Mouse (Mus musculus): Measurements from ENCODE around the gene Epb41l1. TPM values are rescaled to one million over a fixed set of nuclear protein-coding genes. Genes with fewer than 3 reads are reported as not detected.

Gene Epb41l1
- polyA plus RNA-seq, 1 experiment = 4.0 TPM

DNA sequence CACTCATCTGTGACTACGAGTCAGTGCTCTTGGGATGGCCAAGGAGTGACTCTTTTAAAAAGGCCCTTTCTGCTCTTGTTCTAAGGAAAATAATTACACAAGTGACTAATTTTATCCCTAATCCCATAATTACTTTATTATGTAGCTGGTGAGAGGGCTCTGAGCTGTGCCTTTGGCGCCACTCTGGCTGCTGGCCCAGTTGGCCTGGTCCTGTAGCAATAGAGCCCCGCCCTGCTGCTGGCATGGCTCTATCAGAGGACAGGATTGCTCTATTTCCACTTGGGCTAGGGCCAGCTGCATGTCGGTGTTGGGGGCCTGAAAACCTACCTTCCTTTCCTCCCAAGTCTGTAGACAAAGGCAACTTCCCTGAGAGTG lies 36.6 kb downstream of the Epb41l1 start:
- Histone ChIP-seq H3K27me3 (ENCODE audit: control insufficient read depth, insufficient read depth, low read length) (no peaks in the 10 kb centered on the region), H3K4me3 (ENCODE audit: control insufficient read depth, low read depth, low read length) (no peak overlapping the region), H3K4me1 (ENCODE audit: control insufficient read depth, insufficient read depth, low read length) (no peaks in the 10 kb centered on the region), H3K36me3 (ENCODE audit: control insufficient read depth, insufficient read depth, low read length) (no peaks in the 10 kb centered on the region), H3K27ac (ENCODE audit: control insufficient read depth, insufficient read depth, low read depth, low read length) (no peak overlapping the region)
- TF ChIP-seq CTCF (IDR thresholded peaks at IDR 0.05; ENCODE audit: control insufficient read depth, insufficient read depth, insufficient replicate concordance, low read depth, low read length) (no peak), POLR2A (IDR thresholded peaks at IDR 0.05; ENCODE audit: control insufficient read depth, low read depth, low read length) (no peak)

DNA sequence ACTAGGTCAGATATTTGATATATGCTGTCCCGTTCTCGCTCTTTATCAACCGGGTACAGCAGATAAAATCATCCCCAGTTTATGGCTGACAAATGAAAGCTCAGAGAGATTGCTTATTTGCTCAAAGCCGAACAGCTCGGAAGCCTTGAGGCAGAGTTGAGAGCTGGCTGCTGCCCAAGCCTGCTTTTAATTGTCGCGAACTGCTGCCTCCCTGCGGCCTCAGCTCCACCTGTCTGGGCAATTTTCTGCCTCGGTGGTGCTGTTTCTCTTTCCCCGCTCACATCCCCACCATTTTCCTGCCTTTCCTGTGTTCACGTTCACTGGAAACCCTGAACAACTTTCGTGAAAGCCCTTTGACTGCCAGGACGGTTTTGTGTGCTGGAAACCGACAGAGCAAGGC lies 39.8 kb downstream of the Epb41l1 start:
- H3K36me3 ChIP-seq (ENCODE audit: control insufficient read depth, insufficient read depth, low read length) = no peaks in the 10 kb centered on the region
- H3K27me3 ChIP-seq (ENCODE audit: control insufficient read depth, insufficient read depth, low read length) = no peaks in the 10 kb centered on the region
- no peaks in the 10 kb centered on the region for H3K4me1 ChIP-seq (ENCODE audit: control insufficient read depth, insufficient read depth, low read length)
- H3K4me3 ChIP-seq (ENCODE audit: control insufficient read depth, low read depth, low read length) = no peak overlapping the region
- TF ChIP-seq POLR2A (IDR thresholded peaks at IDR 0.05; ENCODE audit: control insufficient read depth, low read depth, low read length) (no peak), CTCF (IDR thresholded peaks at IDR 0.05; ENCODE audit: control insufficient read depth, insufficient read depth, insufficient replicate concordance, low read depth, low read length) (0 out of 2 replicates have a peak, but pooled peaks have one; percentile 10)
- no peak overlapping the region for H3K27ac ChIP-seq (ENCODE audit: control insufficient read depth, insufficient read depth, low read depth, low read length)

GRCm38 (mm10) chr2:156462154-156463029 lies 41.7 kb downstream of the Epb41l1 start:
- Histone ChIP-seq H3K36me3 (ENCODE audit: control insufficient read depth, insufficient read depth, low read length) (no peaks in the 10 kb centered on the region), H3K27me3 (ENCODE audit: control insufficient read depth, insufficient read depth, low read length) (no peaks in the 10 kb centered on the region), H3K27ac (ENCODE audit: control insufficient read depth, insufficient read depth, low read depth, low read length) (no peak overlapping the region), H3K4me3 (ENCODE audit: control insufficient read depth, low read depth, low read length) (no peak overlapping the region), H3K4me1 (ENCODE audit: control insufficient read depth, insufficient read depth, low read length) (no peaks in the 10 kb centered on the region)
- no peak for TF ChIP-seq CTCF (IDR thresholded peaks at IDR 0.05; ENCODE audit: control insufficient read depth, insufficient read depth, insufficient replicate concordance, low read depth, low read length)
- no peak for TF ChIP-seq POLR2A (IDR thresholded peaks at IDR 0.05; ENCODE audit: control insufficient read depth, low read depth, low read length)

GRCm38 (mm10) chr2:156464416-156464815 lies 43.7 kb downstream of the Epb41l1 start:
- H3K27me3 ChIP-seq (ENCODE audit: control insufficient read depth, insufficient read depth, low read length) = no peaks in the 10 kb centered on the region

DNA sequence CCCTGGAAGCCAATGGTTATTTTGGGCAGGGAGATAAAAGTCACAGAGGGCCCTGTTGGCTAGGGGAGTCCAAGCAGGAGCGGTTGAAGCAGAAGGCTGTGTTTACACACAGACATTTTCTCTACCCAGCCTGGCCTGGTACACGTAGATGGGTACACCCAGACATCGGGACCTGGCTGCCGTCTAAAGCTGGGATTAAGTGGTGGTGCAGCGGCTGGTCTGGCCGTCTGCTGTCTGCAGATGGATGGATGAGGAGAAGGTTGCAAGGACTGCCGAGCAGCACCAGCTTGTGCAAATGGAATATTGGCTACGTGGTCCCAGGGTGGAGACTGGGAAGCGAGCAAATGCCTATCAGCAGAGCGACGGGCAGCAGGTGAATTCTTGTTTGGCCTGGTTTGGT lies 46.8 kb downstream of the Epb41l1 start:
- H3K36me3 ChIP-seq (ENCODE audit: control insufficient read depth, insufficient read depth, low read length) = no peaks in the 10 kb centered on the region
- TF ChIP-seq CTCF (IDR thresholded peaks at IDR 0.05; ENCODE audit: control insufficient read depth, insufficient read depth, insufficient replicate concordance, low read depth, low read length) = no peak
- TF ChIP-seq POLR2A (IDR thresholded peaks at IDR 0.05; ENCODE audit: control insufficient read depth, low read depth, low read length) = no peak
- H3K4me1 ChIP-seq (ENCODE audit: control insufficient read depth, insufficient read depth, low read length) = no peaks in the 10 kb centered on the region
- H3K27me3 ChIP-seq (ENCODE audit: control insufficient read depth, insufficient read depth, low read length) = no peaks in the 10 kb centered on the region
- no peak overlapping the region for H3K27ac ChIP-seq (ENCODE audit: control insufficient read depth, insufficient read depth, low read depth, low read length)
- H3K4me3 ChIP-seq (ENCODE audit: control insufficient read depth, low read depth, low read length) = no peak overlapping the region

More at GRCm38 (mm10) chr2:156464416-156464815, 43.7 kb downstream of the Epb41l1 start:
- H3K4me1 ChIP-seq (ENCODE audit: control insufficient read depth, insufficient read depth, low read length) = no peaks in the 10 kb centered on the region
- H3K4me3 ChIP-seq (ENCODE audit: control insufficient read depth, low read depth, low read length) = no peak overlapping the region
- H3K36me3 ChIP-seq (ENCODE audit: control insufficient read depth, insufficient read depth, low read length) = no peaks in the 10 kb centered on the region
- TF ChIP-seq POLR2A (IDR thresholded peaks at IDR 0.05; ENCODE audit: control insufficient read depth, low read depth, low read length) (no peak), CTCF (IDR thresholded peaks at IDR 0.05; ENCODE audit: control insufficient read depth, insufficient read depth, insufficient replicate concordance, low read depth, low read length) (no peak)
- H3K27ac ChIP-seq (ENCODE audit: control insufficient read depth, insufficient read depth, low read depth, low read length) = no peak overlapping the region

- Histone ChIP-seq H3K27me3 (ENCODE audit: control insufficient read depth, insufficient read depth, low read length) (no peaks in the 10 kb centered on the region), H3K27ac (ENCODE audit: control insufficient read depth, insufficient read depth, low read depth, low read length) (no peak overlapping the region)
Measured at GRCm38 (mm10) chr2:156468890-156469289, 48.2 kb downstream of the Epb41l1 start.

DNA sequence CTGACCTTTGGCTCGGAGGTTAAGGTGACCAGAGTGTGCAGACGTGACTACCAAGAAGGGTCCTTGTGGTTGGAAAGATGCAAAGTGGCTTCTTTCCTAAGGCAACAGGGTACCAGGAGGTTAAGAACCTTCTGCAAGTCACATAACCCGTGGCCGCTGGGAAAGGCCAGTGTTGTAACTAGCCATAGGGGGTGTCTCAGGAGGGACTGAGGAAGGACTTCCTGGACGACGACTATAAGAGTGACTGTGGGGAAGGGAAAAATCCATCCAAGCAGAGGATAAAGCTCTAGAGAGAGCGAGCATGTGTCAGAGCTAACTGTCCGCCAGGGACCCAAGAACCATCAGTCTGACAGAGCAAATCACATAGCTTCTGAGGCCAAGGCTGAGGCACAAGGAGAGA lies 48.8 kb downstream of the Epb41l1 start:
- Histone ChIP-seq H3K4me1 (ENCODE audit: control insufficient read depth, insufficient read depth, low read length) (no peaks in the 10 kb centered on the region), H3K36me3 (ENCODE audit: control insufficient read depth, insufficient read depth, low read length) (no peaks in the 10 kb centered on the region), H3K27me3 (ENCODE audit: control insufficient read depth, insufficient read depth, low read length) (no peaks in the 10 kb centered on the region), H3K4me3 (ENCODE audit: control insufficient read depth, low read depth, low read length) (no peak overlapping the region), H3K27ac (ENCODE audit: control insufficient read depth, insufficient read depth, low read depth, low read length) (no peak overlapping the region)
- TF ChIP-seq CTCF (IDR thresholded peaks at IDR 0.05; ENCODE audit: control insufficient read depth, insufficient read depth, insufficient replicate concordance, low read depth, low read length) (no peak), POLR2A (IDR thresholded peaks at IDR 0.05; ENCODE audit: control insufficient read depth, low read depth, low read length) (no peak)

More at GRCm38 (mm10) chr2:156468890-156469289, 48.2 kb downstream of the Epb41l1 start:
- Histone ChIP-seq H3K4me3 (ENCODE audit: control insufficient read depth, low read depth, low read length) (no peak overlapping the region), H3K4me1 (ENCODE audit: control insufficient read depth, insufficient read depth, low read length) (no peaks in the 10 kb centered on the region), H3K36me3 (ENCODE audit: control insufficient read depth, insufficient read depth, low read length) (no peaks in the 10 kb centered on the region)
- TF ChIP-seq CTCF (IDR thresholded peaks at IDR 0.05; ENCODE audit: control insufficient read depth, insufficient read depth, insufficient replicate concordance, low read depth, low read length) (no peak), POLR2A (IDR thresholded peaks at IDR 0.05; ENCODE audit: control insufficient read depth, low read depth, low read length) (no peak)
